Mouse (Mus musculus) common myeloid progenitor, adult 5-6 weeks (primary cell): ENCODE measurements around the gene Ddx24. TPM values are rescaled to one million over a fixed set of nuclear protein-coding genes. Genes with fewer than 3 reads are reported as not detected.

ENCODE experiments used
- ATAC-seq: replicated peaks from 2 replicates; pipeline ENCODE4 v1.8.0; 2016; ENCODE audit warnings: low read depth, mild to moderate bottlenecking, moderate TSS enrichment, inconsistent platforms; ENCODE audit not compliant: poor library complexity, severe bottlenecking
- total RNA-seq: library from RNA; stranded (forward); fragments of 200-1000, 187-1606 nt; gene quantifications from 2 replicates; pipeline ENCODE4 v1.2.3, GENCODE M21; 2017

The Ddx24 gene
- total RNA-seq, 1 experiment from 2014 or later, result 124 TPM

DNA sequence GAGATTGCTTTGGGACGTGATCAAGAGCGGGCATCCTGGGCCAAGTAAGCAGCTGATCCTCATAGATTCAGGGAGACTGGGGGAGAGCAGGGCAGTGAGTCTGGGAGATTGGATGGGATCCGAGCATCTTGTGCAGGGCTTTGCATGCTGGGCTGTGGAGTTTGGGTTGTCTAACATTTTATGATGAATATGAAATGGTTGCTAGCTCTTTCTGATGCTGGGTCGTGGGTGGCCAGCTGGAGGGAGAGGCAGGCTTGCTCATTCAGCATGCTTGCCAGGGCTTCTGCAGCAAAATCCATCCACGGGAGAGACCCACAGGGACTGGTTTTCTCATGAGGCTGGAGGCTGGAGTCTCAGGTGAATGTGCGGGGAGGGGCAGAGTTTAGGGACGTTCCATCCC is 34.5 kb downstream of the Ddx24 start:
- no peak for ATAC-seq

DNA sequence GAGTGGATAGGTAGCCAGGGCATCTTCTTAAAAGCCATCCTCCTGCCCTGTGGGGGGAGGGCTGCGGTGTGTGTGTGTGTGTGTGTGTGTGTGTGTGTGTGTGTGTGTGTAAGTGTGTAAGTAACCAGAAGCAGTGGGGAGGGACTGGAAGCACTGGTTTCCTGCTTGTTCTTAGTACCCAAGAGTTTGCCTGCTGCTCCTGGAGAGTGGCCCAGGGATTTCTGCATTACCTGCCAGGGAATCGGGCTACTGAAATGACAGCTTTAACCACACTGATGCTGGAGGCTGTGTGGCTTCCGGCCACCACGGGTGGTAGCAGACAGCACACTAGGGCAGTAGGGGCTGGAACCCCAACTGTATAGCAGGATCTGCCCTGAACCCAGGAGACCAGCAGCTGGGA is 35.6 kb downstream of the Ddx24 start:
- ATAC-seq, result 0 out of 2 replicates have a peak, but pooled peaks have one; percentile 8

DNA sequence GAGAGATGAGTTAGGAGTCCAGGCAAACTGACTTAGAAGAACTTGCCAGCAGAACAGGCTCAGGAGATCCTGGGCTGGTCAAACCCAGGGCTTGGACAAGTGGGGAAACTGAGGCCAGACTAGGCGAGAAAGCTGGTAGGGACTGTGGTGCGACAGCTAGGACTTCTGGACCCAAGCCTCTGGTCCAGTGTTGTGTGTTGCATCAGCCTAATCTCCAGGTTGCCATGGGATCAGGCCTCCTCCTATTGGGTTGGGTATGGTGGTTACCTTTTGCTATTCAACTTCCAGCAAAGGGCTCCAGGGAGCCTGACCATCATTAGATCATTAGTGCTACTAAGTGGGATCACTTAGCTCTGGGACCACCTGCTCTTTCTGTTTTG is 36.3 kb downstream of the Ddx24 start:
- no peak for ATAC-seq

DNA sequence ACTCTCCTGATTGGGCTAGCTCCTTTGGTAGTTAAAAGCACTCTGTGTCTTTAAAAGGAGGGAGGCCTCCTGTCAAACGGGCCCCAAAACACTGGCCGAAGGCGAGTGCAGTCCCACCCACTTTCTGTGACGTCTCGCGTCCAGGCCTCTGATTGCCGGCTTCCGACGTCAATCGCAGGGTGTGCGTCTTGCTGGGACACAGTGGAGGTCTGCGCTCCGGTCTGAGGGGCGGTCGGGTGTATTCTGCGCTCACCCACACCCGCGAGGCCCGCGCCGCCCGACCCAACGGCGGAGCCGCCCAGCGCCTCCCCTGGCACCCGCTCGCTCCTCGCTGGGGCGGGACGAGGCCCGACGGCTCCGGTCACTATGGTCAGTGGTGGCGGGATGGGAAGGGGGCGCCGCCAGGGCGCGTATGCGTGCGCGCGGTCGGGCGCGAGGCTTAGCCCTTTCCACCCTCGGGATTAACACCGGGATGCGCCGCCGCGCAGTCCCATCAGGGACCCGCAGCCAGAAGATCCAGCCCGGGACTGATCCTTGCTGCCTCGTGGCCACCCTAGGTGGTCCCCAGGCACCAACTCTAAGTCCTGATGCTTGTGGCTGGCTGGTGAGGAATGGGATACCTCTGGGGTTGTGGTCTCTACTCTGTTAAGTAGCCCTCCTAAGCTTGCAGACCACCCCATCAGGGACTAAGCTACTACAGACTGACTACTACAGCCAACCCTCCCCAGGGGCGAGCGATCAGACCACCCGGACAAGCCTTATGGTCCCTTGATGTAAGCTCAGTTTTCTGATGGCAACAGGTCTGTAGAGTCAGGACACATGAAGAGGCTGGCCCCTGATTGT is 36.9 kb downstream of the Ddx24 start, which contains the start of gene Otub2:
Gene Otub2 (plus strand): TSS at position 178 of the 843 bp plus-strand sequence.
- ATAC-seq, result peak; percentile 94

DNA sequence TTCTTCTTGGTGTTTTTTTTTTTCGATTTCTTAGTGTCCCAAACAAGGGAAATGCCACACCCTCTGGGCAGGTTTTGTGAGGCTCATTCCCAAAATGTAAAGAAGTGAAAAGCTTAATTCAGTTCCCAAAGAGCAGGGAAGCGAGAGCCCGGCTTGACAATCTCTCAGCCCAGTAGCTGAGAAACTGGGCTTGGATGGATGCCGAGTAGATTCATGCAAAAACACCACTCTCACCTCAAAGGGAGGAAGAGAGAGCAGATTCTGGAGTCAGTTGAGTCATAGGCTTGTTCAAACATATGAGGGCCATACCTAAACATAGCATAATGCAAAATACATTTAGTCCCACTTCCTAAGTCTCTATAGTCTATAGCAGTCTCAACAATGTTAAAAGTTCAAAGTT is 45.4 kb downstream of the Ddx24 start:
- ATAC-seq, result no peak

DNA sequence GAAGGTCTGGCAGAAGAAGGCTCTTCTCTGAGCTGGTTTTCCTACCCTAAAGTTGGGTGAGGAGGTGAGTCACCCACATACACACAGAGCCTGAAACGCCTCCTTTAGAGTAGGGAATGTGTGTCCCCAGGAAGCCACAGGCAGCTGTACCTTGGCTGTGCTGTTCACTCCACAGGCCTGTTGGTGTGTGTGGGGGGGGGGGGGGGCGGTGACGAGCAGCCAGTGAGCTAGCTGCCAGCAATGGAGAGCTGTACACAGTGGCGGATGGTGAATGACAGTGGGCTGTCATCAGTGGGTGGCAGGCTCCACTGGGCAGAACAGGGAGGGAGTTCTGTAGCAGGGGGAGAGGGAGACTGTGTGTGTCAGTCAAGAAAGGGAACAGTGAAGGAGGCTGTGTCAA is 48.9 kb downstream of the Ddx24 start:
- ATAC-seq, result no peak

DNA sequence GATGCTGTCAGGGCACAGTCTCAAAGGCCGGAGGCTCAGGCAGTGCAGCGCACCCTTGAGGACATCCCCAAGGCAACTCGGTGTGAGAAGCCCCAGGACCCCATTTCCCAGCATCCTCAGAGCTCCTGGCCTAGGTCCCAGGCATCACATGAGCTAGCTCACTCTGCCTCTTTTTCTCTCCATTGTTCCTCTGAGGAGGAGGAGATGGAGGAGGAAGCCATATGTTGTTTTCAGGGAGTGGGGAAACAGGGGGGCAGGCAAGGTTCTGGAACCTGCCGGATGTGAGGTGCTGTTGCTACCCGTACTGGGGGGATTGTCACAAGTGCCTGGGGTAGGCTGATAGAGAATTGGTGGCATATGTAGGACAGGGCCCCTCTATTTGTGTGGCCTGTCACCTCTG is 49.5 kb downstream of the Ddx24 start:
- no peak for ATAC-seq

DNA sequence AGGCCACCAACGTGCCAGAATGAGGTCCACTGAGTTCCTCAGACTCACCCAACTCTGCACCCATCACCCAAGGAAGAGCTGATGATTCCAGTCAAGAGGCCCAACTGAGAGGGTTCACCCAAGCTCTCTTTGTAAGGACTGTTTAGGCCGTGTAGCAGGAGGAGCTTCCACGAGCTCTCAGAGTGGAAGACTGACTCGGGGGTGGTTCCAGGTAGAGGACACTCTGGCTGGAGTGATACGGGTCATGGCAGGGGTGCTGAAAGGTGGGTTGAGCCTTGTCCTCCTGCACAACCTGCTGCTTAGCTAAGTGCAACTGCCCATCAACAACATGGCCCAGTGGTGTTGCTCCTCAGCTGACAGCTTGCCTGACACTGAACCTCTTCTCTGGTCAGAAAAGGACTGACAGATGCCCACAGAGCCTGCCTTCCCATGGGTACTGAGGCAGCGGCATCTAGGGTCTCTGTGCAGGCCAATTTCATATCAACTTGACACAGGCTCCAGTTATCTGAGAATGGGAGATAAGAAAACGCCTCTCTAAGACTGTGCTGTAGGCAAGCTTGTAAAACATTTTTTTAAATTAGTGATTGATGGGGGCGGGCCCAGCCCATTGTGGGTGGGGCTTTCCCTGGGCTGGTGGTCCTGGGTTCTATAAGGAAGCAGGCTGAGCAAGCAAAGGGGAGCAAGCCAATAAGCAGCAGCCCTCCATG is 51.9 kb downstream of the Ddx24 start:
- ATAC-seq, result peak; percentile 55

DNA sequence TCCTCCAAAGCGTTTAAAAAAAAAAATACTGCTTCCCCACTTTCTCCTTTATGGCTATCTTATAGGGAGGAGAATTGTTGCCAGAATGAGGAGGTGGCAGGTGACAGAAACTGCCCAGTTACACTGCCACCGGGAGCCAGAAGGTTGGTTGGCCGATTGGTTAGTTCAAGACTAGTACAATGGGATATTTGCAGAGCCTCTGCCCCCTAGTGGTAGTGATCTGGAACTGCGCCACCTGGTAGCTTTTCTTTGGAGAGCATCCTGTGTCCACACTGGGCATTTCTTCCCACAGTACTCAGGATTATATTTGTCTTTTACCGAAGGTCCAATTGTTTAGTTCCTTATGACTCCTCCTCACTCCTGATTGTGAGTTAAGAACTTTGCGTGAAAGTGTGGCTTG is 53.9 kb downstream of the Ddx24 start:
- ATAC-seq, result peak; percentile 57

DNA sequence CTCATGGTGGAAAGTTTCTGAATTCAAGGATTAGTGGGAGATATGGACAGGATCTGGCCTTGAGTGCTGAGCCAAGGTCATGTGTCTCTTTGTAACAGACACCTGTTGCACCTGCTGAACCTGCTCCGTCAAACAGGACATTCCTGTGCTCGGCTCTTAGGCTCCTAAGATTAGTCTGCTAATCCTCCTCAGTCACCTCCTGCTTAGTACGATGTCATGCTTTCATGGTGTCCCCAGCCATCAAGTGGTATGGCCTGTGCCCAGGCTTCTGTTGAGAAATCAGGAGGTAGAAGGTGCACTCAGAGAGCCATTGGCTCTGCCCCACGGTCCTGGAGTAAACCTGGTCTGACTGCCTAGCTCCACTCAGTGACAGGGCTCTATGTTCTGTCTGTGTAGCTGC is 54.8 kb downstream of the Ddx24 start:
- no peak for ATAC-seq

DNA sequence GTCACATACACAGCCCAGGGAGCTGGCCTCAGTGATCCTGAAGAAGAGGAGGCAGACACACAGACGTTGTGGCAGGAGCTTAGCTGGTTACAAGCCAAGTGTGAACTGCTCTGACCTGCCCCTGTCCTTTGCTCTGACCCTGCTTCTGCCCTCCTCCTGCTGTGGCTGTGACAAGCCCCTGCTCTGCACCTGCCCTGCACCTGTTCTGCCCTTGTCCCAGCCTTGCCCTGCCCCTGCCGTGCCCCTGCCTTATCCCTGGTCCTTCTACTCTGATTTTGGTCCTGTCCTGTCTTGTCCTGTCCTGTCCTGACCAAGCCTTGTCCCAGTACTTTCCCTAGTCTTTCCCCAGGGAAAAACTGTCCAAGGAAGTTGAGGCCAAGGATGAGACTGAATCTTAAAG is 56.9 kb downstream of the Ddx24 start:
- ATAC-seq, result no peak

DNA sequence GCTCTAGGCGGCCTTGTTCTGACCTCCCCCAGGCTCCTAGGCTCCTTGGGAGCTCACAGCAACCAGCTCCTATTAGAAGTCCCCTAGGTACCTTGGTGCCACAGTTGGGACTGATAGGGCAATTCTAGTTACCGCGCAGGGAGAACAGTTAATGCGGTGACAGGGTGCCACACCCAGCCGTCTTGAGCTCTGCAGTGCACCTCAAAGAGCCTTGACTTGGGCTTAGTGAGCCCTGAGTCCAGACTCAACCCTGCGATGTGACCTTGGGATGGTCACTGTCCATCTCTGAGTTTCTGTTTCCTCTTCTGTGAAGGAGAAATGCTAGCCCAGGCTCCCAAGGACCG is 57.3 kb downstream of the Ddx24 start:
- ATAC-seq, result no peak; the same call in 1 of the 2 replicates

DNA sequence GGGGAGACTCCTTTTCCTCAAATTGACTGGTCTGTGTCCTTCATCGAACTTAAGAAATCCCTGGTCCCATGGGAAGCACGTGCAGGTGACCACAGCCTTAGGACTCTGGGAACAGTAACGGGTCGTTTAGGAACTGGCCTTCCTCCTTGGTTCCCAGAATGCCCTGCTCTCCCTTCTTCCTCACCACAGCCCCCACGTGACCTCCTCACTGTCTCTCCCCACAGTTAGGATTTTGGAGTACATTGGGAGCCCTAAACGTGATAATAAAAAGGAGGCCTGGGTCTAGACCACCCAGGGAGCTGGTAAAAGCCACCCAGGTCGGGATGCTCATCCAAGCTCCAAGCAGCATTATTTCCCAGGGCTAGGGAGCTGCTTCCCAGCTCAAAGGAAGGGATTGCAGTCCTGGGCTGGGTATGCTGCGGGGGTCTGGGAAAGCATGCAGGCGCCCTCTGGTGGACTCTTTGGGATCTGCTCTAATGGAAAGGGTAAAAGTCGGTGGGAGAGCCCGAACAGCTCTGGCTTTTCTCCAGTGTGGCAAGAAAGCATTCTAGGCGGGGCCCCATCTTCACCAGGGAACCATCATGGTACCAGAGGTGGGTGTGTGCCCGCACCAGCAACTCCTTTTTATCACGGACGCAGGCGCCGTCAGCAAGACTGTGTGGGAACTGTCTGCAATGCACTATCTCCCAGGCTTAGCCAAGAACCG is 57.9 kb downstream of the Ddx24 start:
- peak; percentile 76 for ATAC-seq

DNA sequence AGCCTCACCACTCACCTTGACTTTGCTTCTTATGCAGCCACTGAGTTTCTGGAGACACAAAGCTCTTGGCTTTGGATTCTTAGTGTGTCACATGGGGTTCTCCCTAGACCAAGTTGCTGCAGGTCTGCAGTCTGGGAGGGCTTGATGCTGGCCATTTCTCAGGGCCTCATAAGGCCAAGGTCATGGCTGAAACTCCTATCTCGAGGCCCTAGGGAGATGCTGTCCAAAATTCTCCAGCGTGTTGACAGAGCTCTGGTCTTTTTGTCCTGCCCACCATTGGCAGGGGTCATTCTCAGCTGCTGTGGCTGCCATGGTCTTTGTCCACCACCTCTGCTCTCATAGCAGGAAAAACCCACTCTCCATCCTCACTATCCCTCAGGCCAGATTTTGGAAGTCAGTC is 58.5 kb downstream of the Ddx24 start:
- no peak for ATAC-seq

DNA sequence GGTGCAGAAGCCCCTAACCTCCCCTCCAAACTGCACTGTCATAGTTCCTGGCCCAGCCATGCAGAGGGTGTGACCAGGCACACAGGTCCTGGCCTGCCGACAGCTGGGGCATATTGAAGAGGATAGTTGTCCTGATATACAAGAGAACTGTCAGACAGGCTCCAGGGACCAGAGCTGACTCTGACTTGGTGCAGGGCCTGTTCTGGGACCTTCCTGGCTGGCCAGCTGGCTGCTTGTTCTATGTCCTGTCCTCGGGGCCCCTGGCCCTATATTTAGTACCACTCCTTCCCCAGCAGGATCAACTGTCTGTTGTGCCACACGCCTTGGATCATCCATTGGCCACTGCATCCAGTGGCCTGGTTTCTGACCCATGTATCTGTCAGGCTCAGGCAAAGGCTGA is 63.3 kb downstream of the Ddx24 start:
- no peak for ATAC-seq

DNA sequence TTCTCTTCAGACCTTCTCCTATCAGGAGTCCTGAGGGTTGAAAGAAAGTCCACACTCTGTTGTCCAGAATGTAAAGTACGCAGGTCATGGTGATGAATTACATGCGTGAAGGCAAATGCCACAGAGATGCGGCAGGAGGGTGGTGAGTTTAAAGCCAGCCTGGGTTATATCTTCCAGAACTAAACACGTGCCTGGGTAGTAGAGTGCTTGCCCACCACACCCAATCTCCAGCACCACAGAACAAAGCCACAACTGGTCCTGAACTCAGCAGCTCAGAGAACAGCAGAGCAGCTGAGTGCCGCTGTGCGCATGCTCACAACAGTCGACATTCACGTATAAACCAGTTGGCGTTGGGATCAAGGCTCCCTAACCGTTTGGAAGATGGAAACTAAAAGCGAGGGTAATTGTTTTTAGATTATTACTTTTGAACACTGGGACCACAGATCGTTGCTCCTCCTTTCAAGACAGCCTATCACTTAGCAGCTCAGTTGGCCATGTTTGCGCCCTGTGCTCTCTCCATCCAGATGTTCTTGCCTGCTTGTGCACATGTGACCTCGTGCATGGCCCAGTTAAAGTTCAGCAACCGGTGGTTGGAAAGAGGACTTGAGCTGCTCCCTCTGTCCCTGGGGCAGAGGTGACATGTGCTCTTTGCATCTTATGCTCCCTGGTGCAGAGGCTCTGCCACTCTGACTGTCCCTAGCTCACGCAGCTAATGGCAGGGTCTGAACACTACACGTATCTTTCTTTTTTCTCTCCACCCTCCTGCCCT is 63.9 kb downstream of the Ddx24 start:
- ATAC-seq, result no peak

DNA sequence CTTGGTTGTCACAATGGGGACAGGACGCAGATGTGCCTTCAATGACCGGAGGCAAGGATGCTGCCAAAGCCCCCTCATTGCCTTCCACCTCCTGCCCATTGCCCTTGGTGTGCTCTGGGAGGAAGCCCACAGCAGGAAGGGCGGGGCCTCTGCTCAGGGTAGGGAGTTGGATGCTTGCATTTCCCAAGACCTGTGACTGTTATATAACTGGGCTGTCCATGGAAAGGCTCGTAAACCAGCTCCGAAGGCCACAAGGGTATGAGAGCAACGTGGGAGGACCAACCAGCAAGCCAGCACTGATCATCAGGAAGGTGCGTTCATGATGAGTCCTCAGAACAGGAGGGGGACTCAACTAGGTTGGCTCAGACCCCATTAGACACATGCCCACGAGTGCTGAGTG is 64.8 kb downstream of the Ddx24 start:
- no peak for ATAC-seq

DNA sequence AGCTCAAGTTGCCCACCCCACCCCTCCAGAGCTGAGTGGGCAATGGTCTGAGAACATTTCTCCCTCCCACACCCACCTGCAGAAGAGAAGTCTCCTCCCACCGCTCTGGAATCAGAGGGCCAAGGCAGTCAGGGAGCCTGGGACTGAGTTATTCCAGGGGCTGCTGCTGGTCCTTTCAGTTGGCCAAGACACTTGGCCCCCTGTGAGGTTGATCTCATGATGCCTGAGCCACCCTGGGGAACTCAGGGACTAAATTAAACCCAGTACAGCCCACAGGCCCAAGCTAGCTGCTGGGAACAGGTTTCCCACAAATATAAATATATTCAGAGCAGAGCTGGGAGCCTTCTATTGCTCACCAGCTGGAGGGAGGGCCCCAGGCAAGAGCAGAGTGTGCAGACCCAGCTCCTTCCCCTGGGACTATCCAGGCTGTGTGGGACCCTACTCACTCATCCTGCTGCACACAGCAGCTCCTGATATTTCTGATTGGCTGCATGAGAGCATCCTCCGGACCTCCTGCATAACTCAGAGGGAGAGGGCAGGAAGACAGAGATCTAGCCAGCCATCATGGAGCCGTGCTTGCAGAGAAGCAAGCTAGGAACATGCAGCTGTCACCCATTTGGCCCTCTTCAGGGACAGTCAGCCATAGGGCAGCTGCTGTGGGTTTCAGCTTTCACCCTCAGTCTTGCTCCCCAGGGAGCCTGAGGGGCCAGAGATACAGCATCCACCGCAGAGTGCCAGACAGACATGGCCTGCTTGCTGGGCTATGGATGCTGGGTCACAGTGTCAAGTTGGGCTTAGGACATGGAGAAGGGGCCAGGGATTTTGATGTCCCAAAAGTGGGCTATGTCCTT is 66.5 kb downstream of the Ddx24 start:
- ATAC-seq, result no peak

DNA sequence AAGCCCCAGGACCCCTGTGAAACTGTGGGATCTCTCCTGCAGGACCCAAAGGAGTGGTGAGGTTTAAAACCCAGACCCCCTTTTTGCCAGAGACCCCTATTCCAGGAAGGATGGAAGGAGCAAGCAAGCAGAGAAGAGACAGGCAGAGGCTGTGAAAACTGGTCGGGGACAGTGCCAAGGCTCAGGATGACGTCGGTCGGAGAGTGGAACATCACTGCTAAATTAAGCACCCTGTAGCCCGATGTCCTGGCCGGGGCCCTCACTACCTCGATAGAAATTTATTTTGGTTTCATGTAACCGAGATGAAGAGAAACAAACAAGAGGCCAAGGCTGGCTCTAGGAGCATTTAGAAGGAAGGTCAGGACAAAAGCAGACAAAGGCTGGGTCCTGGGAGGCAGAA is 67.4 kb downstream of the Ddx24 start:
- no peak for ATAC-seq
